ENCODE assay signal across 14 mouse cellular contexts in genomic region chr1:88586128-88586527, GRCm38 (mm10).
"Had no signal": no experiment of that assay in that cellular context is flagged by ENCODE, and none has a peak within 500 bp of the region (broad histone marks: within the 10 kb centered on the region; RNA-seq: fewer than 3 reads in every experiment).

No protein-coding gene starts in this region.

- ATAC-seq: midbrain, embryonic 16.5 days had no signal

- H3K9me3 ChIP-seq: lung, embryonic 15.5 days; midbrain, embryonic 10.5 days; midbrain, embryonic 12.5 days; neural tube, embryonic 13.5 days; neural tube, embryonic 15.5 days had no signal

- H3K4me3 ChIP-seq: lung, embryonic 15.5 days; midbrain, embryonic 10.5 days; midbrain, embryonic 12.5 days; myocyte; neural tube, embryonic 13.5 days; neural tube, embryonic 15.5 days had no signal

- H3K9ac ChIP-seq: liver, postnatal 0 days; lung, embryonic 15.5 days; midbrain, embryonic 12.5 days; neural tube, embryonic 13.5 days; neural tube, embryonic 15.5 days had no signal

- DNase-seq: liver, postnatal 0 days; lung, adult 2 months; midbrain, embryonic 14.5 days; retina, postnatal 1 day; right cerebral cortex, adult 18-20 months; right cerebral cortex, postnatal 25 days; thymus, adult 18-20 months had no signal

- H3K4me1 ChIP-seq: midbrain, embryonic 12.5 days; neural tube, embryonic 13.5 days; neural tube, embryonic 15.5 days had no signal

- H3K4me2 ChIP-seq: lung, embryonic 15.5 days; midbrain, embryonic 12.5 days; neural tube, embryonic 13.5 days; neural tube, embryonic 15.5 days had no signal

- H3K27me3 ChIP-seq: lung, embryonic 15.5 days; neural tube, embryonic 13.5 days; neural tube, embryonic 15.5 days had no signal

- H3K36me3 ChIP-seq: lung, embryonic 15.5 days; midbrain, embryonic 10.5 days; midbrain, embryonic 12.5 days; neural tube, embryonic 13.5 days; neural tube, embryonic 15.5 days had no signal

- H3K27ac ChIP-seq: lung, embryonic 15.5 days; midbrain, embryonic 10.5 days; midbrain, embryonic 12.5 days; neural tube, embryonic 13.5 days; neural tube, embryonic 15.5 days had no signal
